Comparison of ENCODE assay signal across 8 mouse cellular contexts in the genomic region with DNA sequence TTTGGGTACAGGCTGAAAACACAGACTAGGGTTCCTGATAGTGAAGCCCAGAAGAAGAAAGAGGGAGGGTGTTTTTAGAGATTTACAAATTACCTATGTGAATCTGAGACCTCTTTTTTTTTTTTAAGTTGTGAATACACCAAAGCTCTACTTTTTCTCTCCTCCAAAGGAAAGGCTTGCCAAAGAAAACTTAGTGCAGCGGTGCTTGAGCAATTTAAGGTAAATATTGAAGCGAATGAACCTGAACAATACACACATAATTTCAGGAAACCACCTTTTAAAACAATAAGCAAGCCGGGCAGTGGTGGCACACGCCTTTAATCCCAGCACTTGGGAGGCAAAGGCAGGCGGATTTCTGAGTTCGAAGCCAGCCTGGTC. TPM values are rescaled to one million over a fixed set of nuclear protein-coding genes. Genes with fewer than 3 reads are reported as not detected.
A peak's percentile ranks its signal among the peaks of the same experiment; 100 is the strongest.
DNase-seq lines count a peak whose midpoint lies in the region; ATAC-seq and TF ChIP-seq lines count a peak whose summit lies in the region.

No protein-coding gene starts in this region.

- TF ChIP-seq CTCF in bone marrow, adult 2 months (IDR thresholded peaks at IDR 0.05; ENCODE audit: control insufficient read depth, insufficient read depth, low read length): no peak

- peak overlapping the region; percentile 98 for H3K9ac ChIP-seq in heart, embryonic 14.5 days (ENCODE audit: low read length)
- H3K9ac ChIP-seq in hindbrain, embryonic 12.5 days: peak overlapping the region; percentile 92

- peak overlapping the region; percentile 95 to 99 for H3K27ac ChIP-seq in heart, embryonic 14.5 days (replicated peaks in 1 of 2; ENCODE audit: control insufficient read depth in 1 of 2, insufficient read depth in 1 of 2, low read depth in 2 of 2, low read length in 2 of 2)
- H3K27ac ChIP-seq in bone marrow, adult 2 months (ENCODE audit: control insufficient read depth, insufficient read depth, low read depth, low read length, poor library complexity): peak overlapping the region; percentile 99
- peak overlapping the region; percentile 97 for H3K27ac ChIP-seq in hindbrain, embryonic 12.5 days
- peak overlapping the region; percentile 98 for H3K27ac ChIP-seq in midbrain, embryonic 10.5 days (replicated peaks)

- H3K9me3 ChIP-seq in heart, embryonic 14.5 days (ENCODE audit: control insufficient read depth, low read length): no peaks in the 10 kb centered on the region
- H3K9me3 ChIP-seq in hindbrain, embryonic 12.5 days (replicated peaks): no peaks in the 10 kb centered on the region
- no peaks in the 10 kb centered on the region for H3K9me3 ChIP-seq in midbrain, embryonic 10.5 days (replicated peaks)

- WGBS in heart, embryonic 14.5 days: 20% methylated on average over 6 of the region's 6 CpGs
- WGBS in bone marrow, adult 2 months: 14% methylated on average over 6 of the region's 6 CpGs
- 26% methylated on average over 6 of the region's 6 CpGs for WGBS in hindbrain, embryonic 12.5 days
- WGBS in midbrain, embryonic 10.5 days: 26% methylated on average over 6 of the region's 6 CpGs

- peaks cover 20% of the 10 kb centered on the region for H3K36me3 ChIP-seq in heart, embryonic 14.5 days (ENCODE audit: control insufficient read depth, insufficient read depth, low read length)
- H3K36me3 ChIP-seq in hindbrain, embryonic 12.5 days: no peaks in the 10 kb centered on the region
- peaks cover 22% of the 10 kb centered on the region for H3K36me3 ChIP-seq in midbrain, embryonic 10.5 days

- H3K4me1 ChIP-seq in heart, embryonic 14.5 days (ENCODE audit: control insufficient read depth in 2 of 2, insufficient read depth in 2 of 2, low read length in 2 of 2): peaks cover 0 to 10% of the 10 kb centered on the region in 2 experiments; a peak in 2 of 4 replicates
- peaks cover 4% of the 10 kb centered on the region for H3K4me1 ChIP-seq in bone marrow, adult 2 months (ENCODE audit: control insufficient read depth, insufficient read depth, low read length)
- peaks cover 24% of the 10 kb centered on the region for H3K4me1 ChIP-seq in hindbrain, embryonic 12.5 days
- H3K4me1 ChIP-seq in midbrain, embryonic 10.5 days: peaks cover 26% of the 10 kb centered on the region

- peak overlapping the region; percentile 99 to 100 for H3K4me3 ChIP-seq in heart, embryonic 14.5 days (ENCODE audit: control insufficient read depth in 1 of 2, insufficient read depth in 1 of 2, low read depth in 1 of 2, low read length in 2 of 2)
- H3K4me3 ChIP-seq in bone marrow, adult 2 months (replicated peaks; ENCODE audit: control insufficient read depth, low read depth, low read length): peak overlapping the region; percentile 74
- H3K4me3 ChIP-seq in hindbrain, embryonic 12.5 days: peak overlapping the region; percentile 73
- H3K4me3 ChIP-seq in midbrain, embryonic 10.5 days: peak overlapping the region; percentile 74

- ATAC-seq in heart, embryonic 14.5 days (ENCODE audit: insufficient number of reproducible peaks, insufficient read depth, low FRiP score, low read depth): no peak
- ATAC-seq in hindbrain, embryonic 12.5 days (ENCODE audit: low FRiP score): no peak
- no peak for ATAC-seq in megakaryocyte-erythroid progenitor cell, adult 5-6 weeks (replicated peaks; ENCODE audit: low FRiP score, low TSS enrichment, poor library complexity, severe bottlenecking)
- no peak for ATAC-seq in frontal cortex, adult (ENCODE audit: low TSS enrichment)

- H3K4me2 ChIP-seq in heart, embryonic 14.5 days (ENCODE audit: low read length): peak overlapping the region; percentile 75
- peak overlapping the region; percentile 59 for H3K4me2 ChIP-seq in hindbrain, embryonic 12.5 days (replicated peaks)

- H3K27me3 ChIP-seq in heart, embryonic 14.5 days (ENCODE audit: control insufficient read depth, insufficient read depth, low read length): no peaks in the 10 kb centered on the region
- H3K27me3 ChIP-seq in hindbrain, embryonic 12.5 days: no peaks in the 10 kb centered on the region
- H3K27me3 ChIP-seq in midbrain, embryonic 10.5 days (ENCODE audit: low read depth, poor library complexity, severe bottlenecking): no peaks in the 10 kb centered on the region

- TF ChIP-seq POLR2A in bone marrow, adult 2 months (IDR thresholded peaks at IDR 0.05; ENCODE audit: borderline replicate concordance, control insufficient read depth, low read depth, low read length): no peak

- DNase-seq in heart, adult 11 months: no peak
- no peak for DNase-seq in midbrain, embryonic 10.5 days (ENCODE audit: low spot score)
- DNase-seq in frontal cortex, adult 2 months (ENCODE audit: extremely low spot score in 1 of 2, low spot score in 1 of 2): no peak

RNA-seq across cellular contexts. Expression of a gene that starts 0.7 kb away (rescaled TPM):
- 55.1 and 56.1 TPM in 2 replicates for polyA plus RNA-seq in heart, embryonic 14.5 days (2014; fragmentation: Nextera tagmentation; extraction: Ambion mirVana)
- polyA plus RNA-seq in bone marrow, adult 2 months (2011; ENCODE audit: insufficient read depth, insufficient read length, low replicate concordance, missing spikeins): 61.1 and 72.3 TPM in 2 replicates
- 102 and 109 TPM in 2 replicates for polyA plus RNA-seq in hindbrain, embryonic 12.5 days (2016; fragmentation: Nextera tagmentation; extraction: Ambion mirVana)
- 95.6 and 98.9 TPM in 2 replicates for polyA plus RNA-seq in midbrain, embryonic 10.5 days (2016; fragmentation: Nextera tagmentation; extraction: Ambion mirVana)
- 204 and 218 TPM in 2 replicates for total RNA-seq in megakaryocyte-erythroid progenitor cell, adult 5-6 weeks (2014; fragmentation: Nextera tagmentation)
- total RNA-seq in megakaryocyte-erythroid progenitor cell, adult 5-6 weeks (2017): 244 and 279 TPM in 2 replicates
- 58.8 and 61.9 TPM in 2 replicates for polyA plus RNA-seq in frontal cortex, adult 2 months (2012; rRNA removed)
